Mouse (Mus musculus) hindbrain, postnatal 0 days (tissue): Measurements from ENCODE around the gene Cyp4f13. TPM values are rescaled to one million over a fixed set of nuclear protein-coding genes. Genes with fewer than 3 reads are reported as not detected.

Source experiments
- ATAC-seq: fragments of 200-750 bp; cut with Nextera tagmentation; 2 replicates; pipeline ENCODE4 v1.8.0; 2017; ENCODE audit warnings: mild to moderate bottlenecking, moderate TSS enrichment, moderate library complexity
- DNase-seq: peaks from one replicate; pipeline ENCODE4 v3.0.0-alpha.2; 2015; ENCODE audit warnings: low spot score
- H3K27ac ChIP-seq: fragments of 300-500 bp; sonication (generic); 2 replicates; pipeline ENCODE4 v1.5.1; 2014; ENCODE audit warnings: mild to moderate bottlenecking
- H3K27me3 ChIP-seq: fragments of 300-500 bp; sonication (generic); 2 replicates; pipeline ENCODE4 v1.6.1; 2014; ENCODE audit warnings: low read length, mixed read lengths; ENCODE audit not compliant: insufficient read depth
- H3K36me3 ChIP-seq: fragments of 300-500 bp; sonication (generic); 2 replicates; pipeline ENCODE4 v1.6.1; 2014; ENCODE audit warnings: low read length, mixed read lengths; ENCODE audit not compliant: insufficient read depth
- H3K4me1 ChIP-seq: fragments of 300-500 bp; sonication (generic); 2 replicates; pipeline ENCODE4 v1.6.1; 2014; ENCODE audit warnings: antibody characterized with exemption, low read length, mixed read lengths; ENCODE audit not compliant: insufficient read depth
- H3K4me2 ChIP-seq: fragments of 300-500 bp; sonication (generic); 2 replicates; pipeline ENCODE4 v1.6.1; 2014; ENCODE audit warnings: low read depth, mild to moderate bottlenecking, low read length, moderate library complexity, mixed read lengths
- H3K4me3 ChIP-seq: fragments of 300-500 bp; sonication (generic); 2 replicates; pipeline ENCODE4 v1.5.1; 2014; ENCODE audit warnings: low read length
- H3K9ac ChIP-seq: fragments of 300-500 bp; sonication (generic); replicated peaks from 2 replicates; pipeline ENCODE4 v1.6.1; 2014; ENCODE audit warnings: mild to moderate bottlenecking, low read length, moderate library complexity, mixed read lengths
- H3K9me3 ChIP-seq: fragments of 300-500 bp; sonication (generic); 2 replicates; pipeline ENCODE4 v1.6.1; 2016; ENCODE audit warnings: low read length, mixed read lengths
- CTCF ChIP-seq: IDR thresholded peaks from 2 replicates; pipeline ENCODE4 v1.5.1; 2016; ENCODE audit warnings: antibody characterized with exemption, control low read depth, low read depth
- WGBS: fragments of 180-500 bp; shearing (Covaris S2); extraction: QIAGEN DNeasy Blood & Tissue Kit; methylation state at CpG from one replicate; pipeline ENCODE4 v1.1.7; 2014; 5-methylcytosine and 5-hydroxymethylcytosine counted together
- polyA plus RNA-seq: library from polyadenylated mRNA; unstranded; fragments of >200 nt; fragmentation: Nextera tagmentation; extraction: Ambion mirVana; gene quantifications from 2 replicates; pipeline ENCODE4 v1.2.1, GENCODE M21; 2015
- total RNA-seq: library from RNA; depleted of rRNA; stranded (reverse); fragments of >200 nt; gene quantifications from 2 replicates; pipeline ENCODE4 v1.2.3, GENCODE M21; 2014

Cyp4f13 gene
- total and polyA plus RNA-seq, 2 experiments from 2014 or later: 9.3 to 11.1 TPM

- no peak overlapping the region for H3K4me2 ChIP-seq
Observed at GRCm38 (mm10) chr17:32916075-32916474, 31.1 kb downstream of the Cyp4f13 start.

GRCm38 (mm10) chr17:32906172-32906571 lies 41.0 kb downstream of the Cyp4f13 start:
- Histone ChIP-seq H3K9me3 (no peaks in the 10 kb centered on the region), H3K4me1 (no peaks in the 10 kb centered on the region), H3K9ac (no peak overlapping the region), H3K27ac (no peak overlapping the region), H3K4me2 (no peak overlapping the region), H3K4me3 (no peak overlapping the region), H3K27me3 (0 out of 2 replicates have a peak, but pooled peaks cover 4% of the 10 kb centered on the region), H3K36me3 (no peaks in the 10 kb centered on the region)
- 82% methylated on average over 10 of the region's 10 CpGs for WGBS
- no peak for ATAC-seq
- TF ChIP-seq CTCF: no peak
- no peak for DNase-seq

More at GRCm38 (mm10) chr17:32916075-32916474, 31.1 kb downstream of the Cyp4f13 start:
- WGBS: 87% methylated on average over 1 of the region's 1 CpGs
- Histone ChIP-seq H3K27me3 (no peaks in the 10 kb centered on the region), H3K36me3 (no peaks in the 10 kb centered on the region), H3K9me3 (peaks cover 8% of the 10 kb centered on the region), H3K9ac (no peak overlapping the region), H3K4me1 (no peaks in the 10 kb centered on the region), H3K27ac (no peak overlapping the region), H3K4me3 (no peak overlapping the region)
- TF ChIP-seq CTCF: no peak
- ATAC-seq: no peak
- no peak for DNase-seq

GRCm38 (mm10) chr17:32905239-32905638 lies 42.0 kb downstream of the Cyp4f13 start:
- Histone ChIP-seq H3K27me3 (0 out of 2 replicates have a peak, but pooled peaks cover 4% of the 10 kb centered on the region), H3K9ac (0 out of 2 replicates have a peak overlapping the region, but pooled peaks have one; percentile 43), H3K36me3 (no peaks in the 10 kb centered on the region), H3K4me3 (peak overlapping the region; percentile 18; the same call in 1 of the 2 replicates), H3K9me3 (no peaks in the 10 kb centered on the region), H3K4me2 (peak overlapping the region; percentile 46), H3K27ac (no peak overlapping the region), H3K4me1 (no peaks in the 10 kb centered on the region)
- peak; percentile 51; the same call in 1 of the 2 replicates for ATAC-seq
- DNase-seq: peak; percentile 69
- WGBS: 15% methylated on average over 19 of the region's 19 CpGs
- peak; percentile 71 for TF ChIP-seq CTCF

GRCm38 (mm10) chr17:32904414-32904813 lies 42.8 kb downstream of the Cyp4f13 start:
- no peak overlapping the region for H3K27ac ChIP-seq
- H3K4me3 ChIP-seq: no peak overlapping the region
- 65% methylated on average over 2 of the region's 2 CpGs for WGBS
- 0 out of 2 replicates have a peak, but pooled peaks cover 4% of the 10 kb centered on the region for H3K27me3 ChIP-seq
- H3K9ac ChIP-seq: no peak overlapping the region
- no peaks in the 10 kb centered on the region for H3K9me3 ChIP-seq
- no peak overlapping the region for H3K4me2 ChIP-seq
- no peaks in the 10 kb centered on the region for H3K4me1 ChIP-seq
- DNase-seq (peak; percentile 15), ATAC-seq (no peak)
- H3K36me3 ChIP-seq: no peaks in the 10 kb centered on the region
- peak; percentile 58 for TF ChIP-seq CTCF

- 94% methylated on average over 1 of the region's 1 CpGs for WGBS
- DNase-seq: no peak
- Histone ChIP-seq H3K27ac (no peak overlapping the region), H3K27me3 (no peaks in the 10 kb centered on the region), H3K4me3 (no peak overlapping the region), H3K4me1 (no peaks in the 10 kb centered on the region), H3K36me3 (no peaks in the 10 kb centered on the region), H3K4me2 (no peak overlapping the region), H3K9ac (no peak overlapping the region), H3K9me3 (no peaks in the 10 kb centered on the region)
- no peak for ATAC-seq
- no peak for TF ChIP-seq CTCF
Observed at GRCm38 (mm10) chr17:32901751-32902525, 45.3 kb downstream of the Cyp4f13 start.

- no peak overlapping the region for H3K4me3 ChIP-seq
- peaks cover 3% of the 10 kb centered on the region; the same call in 1 of the 2 replicates for H3K4me1 ChIP-seq
- H3K9ac ChIP-seq: no peak overlapping the region
- DNase-seq: no peak
- no peak for TF ChIP-seq CTCF
- no peak for ATAC-seq
- WGBS: 95% methylated on average over 4 of the region's 4 CpGs
- no peaks in the 10 kb centered on the region for H3K36me3 ChIP-seq
- H3K9me3 ChIP-seq: no peaks in the 10 kb centered on the region
- H3K4me2 ChIP-seq: no peak overlapping the region
- H3K27ac ChIP-seq: no peak overlapping the region
- no peaks in the 10 kb centered on the region for H3K27me3 ChIP-seq
Observed at GRCm38 (mm10) chr17:32895421-32895820, 51.8 kb downstream of the Cyp4f13 start.

GRCm38 (mm10) chr17:32893901-32894300 lies 53.3 kb downstream of the Cyp4f13 start:
- Histone ChIP-seq H3K9ac (no peak overlapping the region), H3K4me1 (peaks cover 13% of the 10 kb centered on the region), H3K27me3 (no peaks in the 10 kb centered on the region), H3K36me3 (no peaks in the 10 kb centered on the region), H3K4me2 (no peak overlapping the region), H3K9me3 (no peaks in the 10 kb centered on the region), H3K4me3 (no peak overlapping the region), H3K27ac (no peak overlapping the region)
- DNase-seq (no peak), ATAC-seq (no peak)
- TF ChIP-seq CTCF: no peak
- 76% methylated on average over 3 of the region's 3 CpGs for whole genome bisulfite sequencing
